Mouse (Mus musculus) liver, embryonic 14.5 days (tissue): ENCODE data around the gene Mid1. TPM values are rescaled to one million over a fixed set of nuclear protein-coding genes. Genes with fewer than 3 reads are reported as not detected.
"Not testable (repeated sequence)": the region's sequence is repeated elsewhere in the genome, so short reads cannot be mapped to it uniquely, and the experiment has no call there.

Experiments used
- ATAC-seq: fragments of 200-750 bp; cut with Nextera tagmentation; 2 replicates; pipeline ENCODE4 v1.8.0; 2017; ENCODE audit warnings: moderate number of reproducible peaks, mild to moderate bottlenecking, moderate library complexity; ENCODE audit not compliant: insufficient read depth
- DNase-seq, 3 experiments: peaks; one replicate each; pipeline ENCODE4 v3.0.0-alpha.2; 2012 to 2013; ENCODE audit warnings: low read depth in 3 of 3, low spot score in 3 of 3
- H3K27ac ChIP-seq: fragments of 300-500 bp; sonication (generic); 2 replicates; pipeline ENCODE4 v1.5.1; 2014; ENCODE audit warnings: moderate library complexity, mild to moderate bottlenecking, control low read depth, inconsistent platforms
- H3K27me3 ChIP-seq: fragments of 300-500 bp; sonication (generic); 2 replicates; pipeline ENCODE4 v1.6.1; 2014; ENCODE audit warnings: mild to moderate bottlenecking, low read length, moderate library complexity; ENCODE audit not compliant: control insufficient read depth, insufficient read depth
- H3K36me3 ChIP-seq: fragments of 300-500 bp; sonication (generic); replicated peaks from 2 replicates; pipeline ENCODE4 v1.6.1; 2014; ENCODE audit warnings: low read depth; ENCODE audit not compliant: control insufficient read depth, insufficient read depth
- H3K4me1 ChIP-seq, 2 experiments: fragments of 200-500 bp in 1 of 2; fragments of 300-500 bp in 1 of 2; sonication (generic) in 1 of 2; replicated peaks; 2 replicates each; pipeline ENCODE4 v1.6.1; 2012 to 2014; ENCODE audit warnings: antibody characterized with exemption in 1 of 2, inconsistent platforms in 1 of 2, low read length in 1 of 2; ENCODE audit not compliant: control insufficient read depth in 2 of 2, insufficient read depth in 2 of 2
- H3K4me2 ChIP-seq: fragments of 300-500 bp; sonication (generic); 2 replicates; pipeline ENCODE4 v1.6.1; 2014; ENCODE audit warnings: low read depth, mild to moderate bottlenecking, control low read depth, moderate library complexity
- H3K4me3 ChIP-seq, 2 experiments: fragments of 200-500 bp in 1 of 2; fragments of 300-500 bp in 1 of 2; sonication (generic) in 1 of 2; 2 replicates each; pipeline ENCODE4 v1.5.1; 2012 to 2014; ENCODE audit warnings: low read depth in 2 of 2, low read length in 2 of 2, mild to moderate bottlenecking in 2 of 2, control low read depth in 1 of 2, inconsistent platforms in 1 of 2, moderate library complexity in 1 of 2; ENCODE audit not compliant: insufficient read depth in 1 of 2
- H3K9ac ChIP-seq: fragments of 300-500 bp; sonication (generic); replicated peaks from 2 replicates; pipeline ENCODE4 v1.6.1; 2014; ENCODE audit warnings: mild to moderate bottlenecking, control low read depth, moderate library complexity
- H3K9me3 ChIP-seq: fragments of 300-500 bp; sonication (generic); 2 replicates; pipeline ENCODE4 v1.6.1; 2016; ENCODE audit warnings: low read length, mixed read lengths; ENCODE audit not compliant: control insufficient read depth
- CTCF ChIP-seq: IDR thresholded peaks from 2 replicates; pipeline ENCODE4 v1.5.1; 2016; ENCODE audit warnings: antibody characterized with exemption, low read depth, control low read depth
- EP300 ChIP-seq: IDR thresholded peaks from 2 replicates; pipeline ENCODE4 v1.6.1; 2016; ENCODE audit warnings: antibody characterized with exemption, low read depth
- WGBS: fragments of 180-500 bp; shearing (Covaris S2); extraction: QIAGEN DNeasy Blood & Tissue Kit; methylation state at CpG from one replicate; pipeline ENCODE4 v1.1.7; 2014; ENCODE audit not compliant: insufficient replicate concordance; 5-methylcytosine and 5-hydroxymethylcytosine counted together
- polyA plus RNA-seq, 2 experiments: library from polyadenylated mRNA; depleted of rRNA in 1 of 2; stranded (reverse) in 1 of 2; unstranded in 1 of 2; fragments of >200 nt; fragmentation: Nextera tagmentation in 1 of 2; extraction: Ambion mirVana in 1 of 2; gene quantifications; 2 replicates each; pipeline versions ENCODE4 v1.2.1 to v1.2.3; 2012 to 2014

The Mid1 gene
- polyA plus RNA-seq, 2 experiments: 1.1 to 1.2 TPM

DNA sequence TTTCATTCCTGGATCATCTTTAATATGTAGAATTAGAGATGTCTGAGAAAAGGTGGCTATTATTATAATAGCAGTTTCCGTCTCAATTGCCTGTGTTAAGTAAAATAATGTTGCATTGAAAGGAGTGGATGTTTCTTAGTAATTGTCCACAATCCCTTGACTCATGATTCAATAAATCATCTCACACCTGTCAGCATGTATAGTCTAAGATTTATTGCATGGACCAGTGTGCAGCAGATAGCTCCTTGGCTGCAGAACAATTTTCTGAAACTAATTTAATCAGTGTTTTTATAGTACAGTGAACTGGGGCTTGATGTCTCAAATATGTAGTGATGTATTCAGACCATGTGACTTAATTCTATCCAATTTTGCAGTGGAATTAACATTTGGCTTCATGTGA, 265.6 kb downstream of the Mid1 start:
- Histone ChIP-seq H3K4me1 (no peaks in the 10 kb centered on the region), H3K9me3 (no peaks in the 10 kb centered on the region), H3K4me3 (no peak overlapping the region), H3K9ac (no peak overlapping the region), H3K27ac (no peak overlapping the region), H3K4me2 (no peak overlapping the region), H3K36me3 (no peaks in the 10 kb centered on the region), H3K27me3 (no peaks in the 10 kb centered on the region)
- TF ChIP-seq CTCF (no peak), EP300 (no peak)
- ATAC-seq: no peak
- DNase-seq: no peak
- WGBS: 48% methylated on average over 1 of the region's 1 CpGs

DNA sequence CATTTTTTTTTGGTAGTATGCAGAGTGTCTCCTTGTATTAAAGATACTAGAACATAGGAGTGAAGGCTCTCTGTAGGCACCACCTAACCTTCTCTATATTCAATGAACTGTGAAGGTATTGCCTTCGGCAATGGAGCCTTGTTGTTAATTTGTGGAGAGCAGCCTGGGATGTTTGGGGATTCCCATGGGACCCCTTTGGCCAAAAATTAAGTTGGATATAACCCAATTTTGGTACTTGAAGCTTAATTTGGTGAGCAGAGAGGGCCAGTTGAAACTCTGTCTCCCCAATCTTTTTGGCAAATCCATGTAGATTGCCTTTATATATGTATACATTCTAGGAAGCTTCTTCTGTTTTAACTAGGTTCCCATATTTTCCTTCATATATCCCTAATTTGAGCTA, 284.3 kb downstream of the Mid1 start:
- Histone ChIP-seq H3K4me1 (no peaks in the 10 kb centered on the region), H3K4me3 (no peak overlapping the region), H3K36me3 (no peaks in the 10 kb centered on the region; the same call in 1 of the 2 replicates), H3K9me3 (no peaks in the 10 kb centered on the region), H3K4me2 (no peak overlapping the region), H3K27ac (no peak overlapping the region), H3K9ac (no peak overlapping the region), H3K27me3 (no peaks in the 10 kb centered on the region)
- DNase-seq: no peak
- ATAC-seq: no peak
- TF ChIP-seq CTCF (no peak), EP300 (no peak)
- WGBS: 72% methylated on average over 1 of the region's 1 CpGs

DNA sequence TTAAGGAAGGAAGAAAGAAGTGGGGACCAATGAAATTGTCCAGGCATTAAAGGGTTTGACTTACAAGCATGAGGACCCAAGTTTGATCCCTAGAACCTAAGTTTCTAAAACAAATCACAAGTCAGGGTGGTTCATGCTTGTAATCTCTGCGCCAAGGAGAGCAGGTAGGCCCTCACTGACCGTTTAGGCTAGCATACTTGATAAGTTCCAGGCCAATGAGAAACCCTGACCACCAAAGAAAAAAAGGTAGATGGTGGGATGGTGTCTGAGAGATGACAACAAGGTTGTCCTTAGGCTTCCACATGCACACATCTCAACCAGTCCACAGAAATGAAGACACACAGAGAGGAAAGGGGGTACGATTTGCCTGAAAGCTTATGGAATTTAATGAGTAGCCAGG, 284.8 kb downstream of the Mid1 start:
- not testable (repeated sequence) for H3K4me2 ChIP-seq, H3K27me3 ChIP-seq, H3K27ac ChIP-seq, H3K4me3 ChIP-seq, ATAC-seq, H3K9ac ChIP-seq, H3K9me3 ChIP-seq, H3K36me3 ChIP-seq, H3K4me1 ChIP-seq
- peak in 2 of 3 experiments; percentile 0 to 11 for DNase-seq
- 71% methylated on average over 3 of the region's 3 CpGs for WGBS

DNA sequence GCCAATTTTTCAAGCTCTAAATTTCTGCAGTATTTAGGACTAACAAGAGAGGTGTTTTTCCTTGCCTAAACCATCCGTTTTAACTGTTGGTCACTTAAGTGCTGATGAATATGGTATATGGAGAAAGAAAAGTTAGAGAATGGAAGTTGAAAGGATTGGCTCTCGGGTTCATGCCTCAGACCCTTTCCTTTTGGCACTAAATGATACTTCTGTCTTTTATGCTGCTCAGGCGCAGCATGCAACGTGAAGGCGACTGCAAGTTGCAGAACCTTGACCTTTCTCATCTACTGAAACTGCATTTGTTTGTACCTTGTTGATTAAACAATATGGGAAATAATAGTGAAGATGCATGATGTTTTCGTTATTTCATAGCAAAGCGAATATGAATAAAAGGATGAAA, 285.5 kb downstream of the Mid1 start:
- WGBS: 75% methylated on average over 7 of the region's 7 CpGs
- DNase-seq: peak in 1 of 3 experiments; percentile 0
- H3K4me1 ChIP-seq, H3K4me3 ChIP-seq, H3K9ac ChIP-seq, H3K9me3 ChIP-seq, H3K36me3 ChIP-seq, H3K27me3 ChIP-seq, H3K27ac ChIP-seq, ATAC-seq, H3K4me2 ChIP-seq: not testable (repeated sequence)

DNA sequence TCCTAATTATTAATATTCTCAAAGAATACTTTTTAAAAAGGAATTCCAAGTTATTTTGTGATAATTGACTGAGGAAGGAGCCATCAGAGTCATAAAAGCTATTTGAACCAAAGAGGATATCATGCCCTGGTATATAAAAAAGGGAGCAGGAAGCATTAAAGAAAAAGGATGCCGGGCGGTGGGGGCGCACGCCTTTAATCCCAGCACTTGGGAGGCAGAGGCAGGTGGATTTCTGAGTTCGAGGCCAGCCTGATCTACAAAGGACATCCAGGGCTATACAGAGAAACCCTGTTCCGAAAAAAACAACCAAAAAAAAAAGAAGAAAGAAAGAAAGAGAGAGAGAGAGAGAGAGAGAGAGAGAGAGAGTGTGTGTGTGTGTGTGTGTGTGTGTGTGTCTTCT, 286.6 kb downstream of the Mid1 start:
- H3K27ac ChIP-seq, H3K36me3 ChIP-seq, H3K4me3 ChIP-seq, H3K27me3 ChIP-seq, ATAC-seq, H3K4me1 ChIP-seq, DNase-seq, H3K9ac ChIP-seq, H3K9me3 ChIP-seq, H3K4me2 ChIP-seq: not testable (repeated sequence)
- 79% methylated on average over 6 of the region's 6 CpGs for WGBS

DNA sequence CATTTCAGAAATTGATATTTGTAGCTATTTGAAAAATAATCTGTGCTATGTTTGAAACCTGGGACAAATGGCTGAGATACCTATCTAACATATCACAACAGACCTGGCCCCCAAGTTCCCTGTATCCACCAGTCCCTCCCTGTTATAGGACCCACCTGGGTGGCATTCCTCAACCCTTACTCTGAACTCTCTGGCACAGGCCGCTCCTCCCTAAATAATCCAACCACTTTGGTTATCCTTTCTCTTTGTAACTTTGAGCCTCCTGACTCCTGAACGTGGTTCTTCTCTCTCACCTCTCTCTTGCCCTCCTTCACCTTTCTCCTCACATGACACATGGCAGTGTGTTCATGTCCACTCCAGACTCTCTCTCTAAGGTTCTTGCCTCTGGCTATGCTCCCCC, 287.1 kb downstream of the Mid1 start:
- H3K27ac ChIP-seq, H3K9ac ChIP-seq, H3K4me1 ChIP-seq, DNase-seq, H3K36me3 ChIP-seq, H3K4me3 ChIP-seq, H3K4me2 ChIP-seq, H3K27me3 ChIP-seq, H3K9me3 ChIP-seq: not testable (repeated sequence)
- peak; percentile 30; the same call in 1 of the 2 replicates for ATAC-seq
- WGBS: 57% methylated on average over 2 of the region's 2 CpGs

DNA sequence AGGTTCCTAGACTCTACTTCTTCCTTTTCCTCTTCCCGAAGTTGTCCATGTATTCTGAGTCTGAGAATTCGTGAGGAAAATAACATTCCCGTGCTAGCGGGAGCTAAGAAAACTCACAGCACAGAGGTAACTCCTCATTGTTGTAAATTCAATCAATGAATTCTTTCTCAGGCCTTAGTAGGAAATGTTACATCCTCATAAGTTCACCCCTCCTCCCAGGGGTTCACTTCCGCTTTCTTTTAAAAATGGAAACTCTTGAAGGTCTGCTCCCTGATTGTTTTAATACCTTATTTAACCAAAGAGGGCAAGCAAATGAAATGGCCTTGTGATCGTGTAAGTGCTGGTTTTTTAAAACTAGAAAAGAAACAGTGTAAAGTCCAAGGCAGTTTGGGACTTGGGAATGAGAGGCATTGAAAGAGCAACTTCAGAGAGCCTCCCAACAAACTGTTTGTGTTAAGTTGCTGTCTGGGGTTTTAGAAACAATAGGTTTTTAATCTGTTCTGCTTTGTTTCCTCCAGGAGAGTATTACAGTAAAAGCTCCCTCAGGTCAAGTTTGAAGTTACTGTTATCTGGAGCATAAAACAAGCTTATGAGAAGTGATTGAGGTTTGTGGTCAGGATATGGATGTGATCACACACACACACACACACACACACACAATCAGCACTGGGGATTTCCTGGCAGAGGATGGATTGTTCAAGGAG, 287.9 kb downstream of the Mid1 start:
- WGBS: 46% methylated on average over 6 of the region's 6 CpGs
- not testable (repeated sequence) for H3K27me3 ChIP-seq

DNA sequence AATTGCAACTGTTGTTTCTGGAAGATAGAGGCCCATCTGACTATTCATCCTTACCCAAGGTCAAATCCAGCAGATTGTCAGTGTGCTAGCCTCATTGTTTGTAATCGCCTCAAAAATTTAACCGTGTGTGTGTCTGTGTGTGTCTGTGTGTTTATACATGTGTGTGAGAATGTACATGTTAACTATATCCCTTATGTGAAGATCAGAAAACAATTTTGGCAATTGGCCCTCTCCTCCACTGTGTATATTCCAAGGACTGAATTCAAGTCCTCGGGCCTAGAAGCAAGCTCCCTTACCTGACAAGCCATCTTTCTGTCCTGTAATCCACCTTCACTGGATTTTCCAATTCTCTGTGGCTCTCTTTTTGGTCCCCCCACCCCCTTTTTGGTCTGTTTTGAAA, 288.8 kb downstream of the Mid1 start:
- not testable (repeated sequence) for H3K27me3 ChIP-seq, H3K27ac ChIP-seq, H3K4me2 ChIP-seq, H3K4me3 ChIP-seq, H3K36me3 ChIP-seq, H3K9me3 ChIP-seq, ATAC-seq, H3K4me1 ChIP-seq, H3K9ac ChIP-seq
- 54% methylated on average over 3 of the region's 3 CpGs for WGBS
- peak in 1 of 3 experiments; percentile 16 for DNase-seq

More for the DNA sequence above, 287.9 kb downstream of the Mid1 start:
- H3K27ac ChIP-seq, H3K4me2 ChIP-seq, H3K4me1 ChIP-seq, H3K9ac ChIP-seq, ATAC-seq, H3K4me3 ChIP-seq, H3K9me3 ChIP-seq, H3K36me3 ChIP-seq: not testable (repeated sequence)
- DNase-seq: peak in 2 of 3 experiments; percentile 11 to 46
